Mouse (Mus musculus): ENCODE measurements around the gene Ager. TPM values are rescaled to one million over a fixed set of nuclear protein-coding genes. Genes with fewer than 3 reads are reported as not detected.

The Ager gene
- 1.5 and 2.4 TPM in 2 replicates for total RNA-seq (2017)

DNA sequence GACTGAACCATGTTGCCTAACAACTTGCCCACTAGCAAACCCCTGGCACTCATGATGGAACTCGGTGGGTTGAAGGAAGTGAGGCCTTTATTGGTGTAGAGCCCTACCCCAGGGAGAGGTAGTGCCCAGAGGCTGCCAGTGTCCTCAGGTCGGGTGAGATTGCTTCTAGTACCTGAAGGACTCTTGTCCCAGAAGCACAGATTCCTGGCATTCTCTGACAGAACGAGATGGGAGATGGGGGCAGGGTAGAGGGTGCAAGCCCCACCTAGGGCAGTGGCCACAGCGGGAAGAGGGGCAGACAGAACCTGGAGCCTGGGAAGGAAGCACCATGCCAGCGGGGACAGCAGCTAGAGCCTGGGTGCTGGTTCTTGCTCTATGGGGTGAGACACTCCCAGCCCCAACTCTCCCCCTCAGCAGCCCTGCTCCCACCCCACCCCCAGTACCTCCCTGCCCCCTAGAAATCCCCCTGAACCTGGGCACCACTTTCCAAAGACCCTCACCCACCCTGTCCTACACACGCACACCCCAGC lies at the start of gene Ager:
Gene Ager (plus strand): TSS at position 297 of the 530 bp plus-strand sequence.
- ATAC-seq (replicated peaks in 1 of 2; ENCODE audit: insufficient read depth in 1 of 2, low FRiP score in 2 of 2, low TSS enrichment in 1 of 2, low read depth in 1 of 2, poor library complexity in 2 of 2, severe bottlenecking in 2 of 2): no peak

DNA sequence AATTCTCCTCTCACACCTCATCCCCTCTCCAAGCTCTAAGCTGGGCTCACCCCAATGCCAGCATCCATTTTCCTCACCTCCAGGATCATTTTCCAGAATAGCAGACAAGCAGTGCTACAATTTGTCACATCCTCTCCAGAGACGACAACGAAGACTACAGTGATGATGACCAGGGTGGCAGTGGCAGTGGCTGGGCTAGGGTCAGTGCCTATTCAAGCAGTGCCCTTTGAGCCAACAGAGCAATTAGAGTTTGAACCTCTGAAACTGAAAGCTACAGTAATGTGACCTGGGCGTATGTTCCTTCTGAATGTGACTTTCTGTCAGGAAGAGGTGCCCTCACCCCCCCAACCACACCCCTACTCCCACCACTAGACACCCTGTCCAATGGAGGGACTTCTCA lies 48.5 kb upstream of the Ager start:
- no peak for ATAC-seq (replicated peaks in 1 of 2; ENCODE audit: insufficient read depth in 1 of 2, low FRiP score in 2 of 2, low TSS enrichment in 1 of 2, low read depth in 1 of 2, poor library complexity in 2 of 2, severe bottlenecking in 2 of 2)

DNA sequence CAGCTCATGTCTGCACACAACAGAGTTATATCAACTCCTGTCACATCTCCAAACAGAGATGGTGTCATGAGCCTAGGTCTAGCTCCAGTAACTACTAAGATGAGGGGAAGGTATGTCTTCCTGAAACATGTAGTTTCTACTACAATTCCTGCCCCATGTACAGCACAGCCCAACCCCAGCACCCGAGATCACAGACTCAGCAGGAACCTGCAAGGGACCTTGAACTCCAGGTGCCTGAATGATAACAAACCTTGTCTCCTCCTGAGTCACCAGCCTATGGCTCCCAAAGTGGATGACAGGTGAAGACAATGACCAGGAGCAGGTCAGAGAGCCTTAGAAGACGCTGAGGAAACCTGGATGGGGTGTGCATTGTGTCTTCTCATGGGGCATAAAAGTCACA lies 47.8 kb upstream of the Ager start:
- ATAC-seq (replicated peaks in 1 of 2; ENCODE audit: insufficient read depth in 1 of 2, low FRiP score in 2 of 2, low TSS enrichment in 1 of 2, low read depth in 1 of 2, poor library complexity in 2 of 2, severe bottlenecking in 2 of 2): no peak

DNA sequence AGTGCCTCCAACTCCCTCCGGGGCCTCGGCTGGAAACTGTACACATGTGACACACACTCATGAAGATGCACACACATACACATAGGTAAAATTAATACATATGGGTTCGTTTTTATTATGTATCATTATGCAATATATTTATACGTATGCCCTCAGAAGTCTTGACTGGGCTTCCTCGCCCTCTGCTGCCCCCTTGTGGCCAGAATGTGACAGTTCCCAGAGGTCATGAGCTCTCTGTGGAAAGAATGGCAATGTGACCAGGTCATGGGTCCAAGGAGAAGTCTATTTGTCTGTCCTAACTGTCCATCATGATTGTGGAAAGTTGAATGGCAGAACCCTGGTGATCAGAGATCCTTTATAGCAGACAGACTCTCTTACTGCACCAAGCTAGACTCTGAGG lies 42.2 kb upstream of the Ager start:
- peak; percentile 51 to 79; a peak in 3 of 4 replicates for ATAC-seq (replicated peaks in 1 of 2; ENCODE audit: insufficient read depth in 1 of 2, low FRiP score in 2 of 2, low TSS enrichment in 1 of 2, low read depth in 1 of 2, poor library complexity in 2 of 2, severe bottlenecking in 2 of 2)

DNA sequence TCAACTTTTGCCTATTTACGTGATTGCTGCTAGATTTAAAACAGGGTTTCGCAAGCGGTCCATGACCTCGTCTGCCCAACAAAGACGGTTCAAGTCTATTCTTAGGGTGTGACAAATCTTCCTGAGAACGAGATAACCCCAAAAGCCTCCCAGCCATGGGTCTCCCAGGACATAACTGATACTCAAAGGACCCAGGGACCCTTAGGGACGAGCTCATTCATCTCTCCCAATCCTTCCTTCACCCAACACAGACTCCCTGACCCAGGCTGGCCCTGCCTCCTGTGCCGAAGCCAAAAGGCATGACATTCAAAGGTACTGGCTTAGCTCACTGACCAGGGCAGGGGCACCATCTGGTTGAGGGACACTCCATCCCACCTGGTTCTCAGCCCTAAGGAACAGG lies 41.3 kb upstream of the Ager start:
- no peak for ATAC-seq (replicated peaks in 1 of 2; ENCODE audit: insufficient read depth in 1 of 2, low FRiP score in 2 of 2, low TSS enrichment in 1 of 2, low read depth in 1 of 2, poor library complexity in 2 of 2, severe bottlenecking in 2 of 2)

DNA sequence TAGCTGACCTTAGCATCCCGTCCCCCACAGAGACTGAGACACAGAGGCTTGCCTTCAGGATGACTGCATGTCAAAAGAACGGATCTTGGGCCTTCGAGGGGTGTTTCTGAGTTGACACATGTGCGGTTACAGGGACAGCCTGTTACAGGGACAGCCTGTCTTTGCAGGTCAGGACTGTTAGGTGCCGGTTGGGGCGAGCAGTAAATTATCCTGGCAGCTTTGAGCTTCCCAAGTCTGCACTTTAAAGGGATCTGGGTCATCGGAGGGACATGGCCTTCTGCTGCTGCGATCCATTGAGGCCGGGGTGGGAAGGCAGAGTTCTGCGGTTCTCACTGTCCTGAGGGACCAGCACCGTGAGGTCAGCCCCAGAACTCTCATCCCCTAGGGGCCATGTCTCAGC lies 40.3 kb upstream of the Ager start:
- ATAC-seq (replicated peaks in 1 of 2; ENCODE audit: insufficient read depth in 1 of 2, low FRiP score in 2 of 2, low TSS enrichment in 1 of 2, low read depth in 1 of 2, poor library complexity in 2 of 2, severe bottlenecking in 2 of 2): no peak

DNA sequence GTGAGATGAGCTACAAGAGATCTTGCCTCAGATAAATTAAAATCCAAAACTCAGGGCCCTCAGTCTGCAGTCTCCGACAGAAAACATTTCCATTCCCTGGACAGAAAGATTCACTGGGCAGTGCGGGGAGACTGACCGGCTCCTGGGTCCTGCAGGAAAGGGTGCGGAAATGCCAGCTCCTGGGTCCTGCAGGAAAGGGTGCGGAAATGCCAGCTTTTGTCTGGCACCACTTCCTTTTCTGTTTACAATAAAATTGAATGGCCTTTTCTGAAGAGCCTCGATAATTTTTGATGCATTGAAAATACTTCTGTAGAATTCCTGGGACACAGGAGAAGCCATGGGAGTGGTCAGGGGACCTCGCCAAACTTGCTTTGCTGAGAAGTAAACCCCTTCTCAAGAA lies 38.5 kb upstream of the Ager start:
- ATAC-seq (replicated peaks in 1 of 2; ENCODE audit: insufficient read depth in 1 of 2, low FRiP score in 2 of 2, low TSS enrichment in 1 of 2, low read depth in 1 of 2, poor library complexity in 2 of 2, severe bottlenecking in 2 of 2): no peak

DNA sequence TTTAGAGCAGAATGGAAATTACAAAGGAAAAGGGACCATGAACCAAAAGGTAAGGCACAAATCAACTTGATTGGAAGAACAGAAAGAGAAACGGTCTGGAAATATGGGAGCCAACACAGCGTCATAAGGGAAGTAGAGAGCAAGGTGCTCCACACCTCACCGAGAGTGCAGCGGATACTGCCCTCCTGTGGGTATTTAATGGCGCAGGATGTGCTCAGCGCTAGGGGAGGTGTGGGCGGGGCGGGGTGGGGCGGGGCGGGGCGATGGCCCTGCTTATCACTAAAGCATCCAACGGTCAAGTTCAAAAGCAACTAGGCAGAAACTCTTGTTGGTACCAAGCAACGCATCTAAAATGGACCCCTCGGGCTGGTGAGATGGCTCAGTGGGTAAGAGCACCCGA lies 37.8 kb upstream of the Ager start:
- ATAC-seq (replicated peaks in 1 of 2; ENCODE audit: insufficient read depth in 1 of 2, low FRiP score in 2 of 2, low TSS enrichment in 1 of 2, low read depth in 1 of 2, poor library complexity in 2 of 2, severe bottlenecking in 2 of 2): no peak; a peak in 1 of 4 replicates

DNA sequence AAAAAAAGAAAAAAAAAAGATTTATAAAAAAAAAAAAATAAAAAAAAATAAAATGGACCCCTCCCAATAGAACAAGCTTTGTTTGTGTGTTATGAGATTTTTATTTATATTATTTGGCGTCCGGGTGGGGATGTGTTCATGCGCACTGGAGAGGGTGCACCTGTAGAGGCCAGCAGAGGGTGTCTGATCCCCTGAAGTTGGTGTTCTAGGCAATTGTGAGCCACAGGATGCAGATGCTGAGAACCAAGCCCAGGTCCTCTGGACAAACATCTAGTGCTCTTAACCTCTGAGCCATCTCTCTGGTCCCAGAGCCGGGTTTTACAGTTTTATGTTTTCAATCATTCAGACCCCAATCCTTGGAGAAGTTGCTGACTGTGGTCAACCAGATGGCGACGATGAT lies 37.2 kb upstream of the Ager start:
- ATAC-seq (replicated peaks in 1 of 2; ENCODE audit: insufficient read depth in 1 of 2, low FRiP score in 2 of 2, low TSS enrichment in 1 of 2, low read depth in 1 of 2, poor library complexity in 2 of 2, severe bottlenecking in 2 of 2): no peak

DNA sequence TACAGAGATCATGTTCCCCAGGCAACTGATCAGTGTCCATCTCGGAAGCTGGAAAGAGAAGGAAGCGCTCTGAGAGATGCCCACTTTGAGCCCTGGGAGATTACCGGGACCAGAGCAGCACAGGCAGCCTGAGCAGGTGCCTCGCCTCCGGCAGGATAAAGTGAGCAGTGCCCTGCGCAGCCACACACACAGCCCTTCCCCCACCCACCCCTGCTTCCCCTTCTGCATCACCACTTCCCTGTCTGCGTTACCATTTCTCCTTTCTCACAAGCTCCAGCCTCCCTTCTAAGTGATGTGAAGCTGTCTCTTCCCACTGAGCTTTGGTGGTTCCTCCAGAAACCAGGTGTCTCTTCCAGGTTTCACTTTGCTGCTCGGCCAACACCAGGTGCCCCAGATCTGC lies 36.5 kb upstream of the Ager start:
- ATAC-seq (replicated peaks in 1 of 2; ENCODE audit: insufficient read depth in 1 of 2, low FRiP score in 2 of 2, low TSS enrichment in 1 of 2, low read depth in 1 of 2, poor library complexity in 2 of 2, severe bottlenecking in 2 of 2): peak; percentile 80 to 81

DNA sequence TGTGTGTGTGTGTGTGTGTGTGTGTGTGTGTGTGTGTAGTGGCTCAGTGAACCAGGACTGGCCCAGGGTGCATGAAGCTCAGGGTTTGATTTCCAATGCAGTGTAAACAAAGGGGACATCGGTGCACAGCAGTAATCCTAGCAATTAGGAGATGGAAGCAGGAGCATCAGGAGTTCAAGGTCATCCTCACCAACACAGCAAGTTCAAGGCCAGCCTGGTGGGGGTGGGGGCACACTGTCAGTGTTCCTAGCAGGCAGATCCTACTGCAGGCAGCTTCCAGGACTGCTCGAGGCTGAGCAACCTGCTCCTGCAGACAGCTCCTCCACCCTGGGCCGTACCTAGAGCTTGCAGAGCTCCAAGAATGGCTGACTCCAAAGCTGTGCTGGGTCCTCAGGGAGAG lies 35.1 kb upstream of the Ager start:
- ATAC-seq (replicated peaks in 1 of 2; ENCODE audit: insufficient read depth in 1 of 2, low FRiP score in 2 of 2, low TSS enrichment in 1 of 2, low read depth in 1 of 2, poor library complexity in 2 of 2, severe bottlenecking in 2 of 2): no peak

DNA sequence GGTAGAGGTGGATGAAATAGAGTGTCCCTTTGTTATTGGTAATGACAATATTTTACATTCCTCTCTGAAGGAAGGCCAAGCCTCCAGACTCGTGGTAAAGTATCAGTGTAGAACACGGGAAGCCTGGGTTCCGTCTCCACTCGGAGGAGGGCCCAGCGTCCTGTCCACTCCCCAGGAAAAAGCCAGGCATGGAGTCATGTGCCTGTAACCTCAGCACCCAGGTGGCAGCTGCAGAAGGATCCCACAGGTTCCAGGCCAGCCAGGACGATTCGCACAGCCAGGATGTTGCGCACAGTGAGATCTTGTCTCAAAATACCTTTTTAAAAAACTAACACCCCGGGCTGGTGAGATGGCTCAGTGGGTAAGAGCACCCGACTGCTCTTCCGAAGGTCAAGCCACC lies 34.3 kb upstream of the Ager start:
- no peak for ATAC-seq (replicated peaks in 1 of 2; ENCODE audit: insufficient read depth in 1 of 2, low FRiP score in 2 of 2, low TSS enrichment in 1 of 2, low read depth in 1 of 2, poor library complexity in 2 of 2, severe bottlenecking in 2 of 2)

DNA sequence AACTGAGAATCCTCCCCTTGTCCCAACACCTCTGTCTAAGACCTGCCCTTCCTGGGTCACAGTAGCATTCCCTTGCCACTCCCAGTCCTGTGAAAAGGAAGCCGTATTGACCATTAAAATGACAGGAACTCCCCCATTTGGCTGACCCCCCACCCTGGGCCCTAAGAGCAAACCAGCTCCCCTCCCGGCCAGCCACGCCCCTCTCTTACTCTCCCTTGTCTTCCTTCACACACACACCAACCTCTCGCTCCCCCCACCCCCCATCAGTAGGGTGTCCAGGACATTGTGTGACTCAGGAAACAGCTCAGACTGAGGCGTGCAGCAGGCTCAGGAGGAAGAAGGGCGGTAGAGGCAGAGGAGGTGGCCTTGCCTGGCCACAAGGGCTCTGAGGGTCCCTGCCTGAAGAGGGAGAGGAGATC lies 33.6 kb upstream of the Ager start, which contains the start of gene Notch4:
Gene Notch4 (plus strand): TSS at position 266 of the 419 bp plus-strand sequence.
- ATAC-seq (replicated peaks in 1 of 2; ENCODE audit: insufficient read depth in 1 of 2, low FRiP score in 2 of 2, low TSS enrichment in 1 of 2, low read depth in 1 of 2, poor library complexity in 2 of 2, severe bottlenecking in 2 of 2): no peak

DNA sequence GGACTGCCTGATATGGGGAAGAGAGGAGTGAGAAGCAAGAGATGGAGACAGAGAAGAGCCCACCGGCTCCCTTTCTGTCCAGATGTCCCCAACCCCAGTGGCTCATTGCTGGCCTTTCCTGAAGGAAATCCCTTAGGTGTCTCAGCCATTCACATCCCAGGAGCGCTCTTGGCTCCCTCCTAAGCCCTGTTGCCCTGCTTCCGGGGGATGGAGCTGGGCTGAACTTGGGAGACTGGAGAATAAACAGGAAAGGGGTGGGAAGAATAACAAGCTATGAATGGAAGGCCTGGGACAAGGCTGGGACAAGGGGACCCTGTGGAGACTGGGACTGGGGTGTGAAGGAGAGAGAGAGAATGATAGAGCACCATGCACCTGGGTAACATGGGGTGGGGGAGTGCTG lies 32.9 kb upstream of the Ager start:
- ATAC-seq (replicated peaks in 1 of 2; ENCODE audit: insufficient read depth in 1 of 2, low FRiP score in 2 of 2, low TSS enrichment in 1 of 2, low read depth in 1 of 2, poor library complexity in 2 of 2, severe bottlenecking in 2 of 2): no peak

DNA sequence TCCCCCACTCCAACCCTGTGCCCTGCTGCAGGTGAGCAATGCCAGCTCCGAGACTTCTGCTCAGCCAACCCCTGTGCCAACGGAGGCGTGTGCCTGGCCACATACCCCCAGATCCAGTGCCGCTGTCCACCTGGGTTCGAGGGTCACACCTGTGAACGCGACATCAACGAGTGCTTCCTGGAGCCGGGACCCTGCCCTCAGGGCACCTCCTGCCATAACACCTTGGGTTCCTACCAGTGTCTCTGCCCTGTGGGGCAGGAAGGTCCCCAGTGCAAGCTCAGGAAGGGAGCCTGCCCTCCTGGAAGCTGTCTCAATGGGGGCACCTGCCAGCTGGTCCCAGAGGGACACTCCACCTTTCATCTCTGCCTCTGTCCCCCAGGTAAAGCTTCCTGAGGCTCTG lies 30.4 kb upstream of the Ager start:
- no peak for ATAC-seq (replicated peaks in 1 of 2; ENCODE audit: insufficient read depth in 1 of 2, low FRiP score in 2 of 2, low TSS enrichment in 1 of 2, low read depth in 1 of 2, poor library complexity in 2 of 2, severe bottlenecking in 2 of 2)

DNA sequence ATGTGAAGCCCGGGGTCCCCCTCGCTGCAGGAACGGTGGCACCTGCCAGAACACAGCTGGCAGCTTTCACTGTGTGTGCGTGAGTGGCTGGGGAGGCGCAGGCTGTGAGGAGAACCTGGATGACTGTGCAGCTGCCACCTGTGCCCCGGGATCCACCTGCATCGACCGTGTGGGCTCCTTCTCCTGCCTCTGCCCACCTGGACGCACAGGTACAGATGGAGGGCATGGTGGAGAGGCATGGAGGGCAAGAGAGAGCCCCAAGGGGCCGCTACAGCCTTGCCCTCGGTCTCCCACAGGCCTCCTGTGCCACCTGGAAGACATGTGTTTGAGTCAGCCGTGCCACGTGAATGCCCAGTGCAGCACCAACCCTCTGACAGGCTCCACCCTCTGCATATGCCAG lies 29.2 kb upstream of the Ager start:
- ATAC-seq (replicated peaks in 1 of 2; ENCODE audit: insufficient read depth in 1 of 2, low FRiP score in 2 of 2, low TSS enrichment in 1 of 2, low read depth in 1 of 2, poor library complexity in 2 of 2, severe bottlenecking in 2 of 2): no peak

DNA sequence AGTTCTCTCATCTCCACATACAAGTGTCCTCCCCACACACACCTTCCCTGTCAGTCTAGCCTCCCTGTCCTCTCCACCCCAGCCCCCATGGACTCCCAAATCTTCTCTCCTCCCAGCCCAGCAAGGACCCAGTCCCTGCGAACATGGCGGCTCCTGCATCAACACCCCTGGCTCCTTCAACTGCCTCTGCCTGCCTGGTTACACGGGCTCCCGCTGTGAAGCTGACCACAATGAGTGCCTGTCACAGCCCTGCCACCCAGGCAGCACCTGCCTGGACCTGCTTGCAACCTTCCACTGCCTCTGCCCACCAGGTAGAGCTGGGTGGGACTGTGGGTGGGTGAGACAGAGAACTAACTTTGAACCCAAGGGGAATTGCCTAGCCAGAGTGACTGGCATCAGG lies 27.7 kb upstream of the Ager start:
- ATAC-seq (replicated peaks in 1 of 2; ENCODE audit: insufficient read depth in 1 of 2, low FRiP score in 2 of 2, low TSS enrichment in 1 of 2, low read depth in 1 of 2, poor library complexity in 2 of 2, severe bottlenecking in 2 of 2): no peak

DNA sequence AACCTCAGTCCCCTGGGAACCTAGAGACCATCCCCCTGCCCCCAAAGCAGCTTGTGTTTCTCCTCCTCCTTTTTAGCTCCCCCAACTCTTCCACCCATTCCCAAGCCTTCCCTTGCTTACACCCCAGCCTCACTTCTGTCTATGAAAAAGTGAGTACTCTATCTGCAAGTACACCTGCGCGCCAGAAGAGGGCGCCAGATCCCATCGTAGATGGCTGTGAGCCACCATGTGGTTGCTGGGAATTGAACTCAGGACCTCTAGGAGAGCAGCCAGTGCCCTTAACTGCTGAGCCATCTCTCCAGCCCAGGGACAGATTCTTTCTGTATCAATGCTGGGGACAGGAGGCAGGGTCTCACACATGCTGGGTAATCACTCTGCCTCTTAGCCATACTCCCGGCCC lies 25.8 kb upstream of the Ager start:
- ATAC-seq (replicated peaks in 1 of 2; ENCODE audit: insufficient read depth in 1 of 2, low FRiP score in 2 of 2, low TSS enrichment in 1 of 2, low read depth in 1 of 2, poor library complexity in 2 of 2, severe bottlenecking in 2 of 2): no peak

DNA sequence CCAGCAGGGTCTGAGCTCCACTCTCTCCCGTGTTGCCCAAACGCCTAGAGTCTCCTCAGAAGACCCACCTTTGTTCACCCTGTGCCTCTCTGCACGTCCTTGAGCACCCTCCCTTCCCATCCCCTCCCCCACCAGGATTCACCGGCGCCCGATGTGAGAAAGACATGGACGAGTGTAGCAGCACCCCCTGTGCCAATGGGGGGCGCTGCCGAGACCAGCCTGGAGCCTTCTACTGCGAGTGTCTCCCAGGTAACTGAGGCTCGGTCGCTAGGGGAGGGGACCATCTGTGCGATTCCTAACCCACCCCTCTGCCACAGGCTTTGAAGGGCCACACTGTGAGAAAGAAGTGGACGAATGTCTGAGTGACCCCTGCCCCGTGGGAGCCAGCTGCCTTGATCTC lies 25.3 kb upstream of the Ager start:
- ATAC-seq (replicated peaks in 1 of 2; ENCODE audit: insufficient read depth in 1 of 2, low FRiP score in 2 of 2, low TSS enrichment in 1 of 2, low read depth in 1 of 2, poor library complexity in 2 of 2, severe bottlenecking in 2 of 2): no peak

DNA sequence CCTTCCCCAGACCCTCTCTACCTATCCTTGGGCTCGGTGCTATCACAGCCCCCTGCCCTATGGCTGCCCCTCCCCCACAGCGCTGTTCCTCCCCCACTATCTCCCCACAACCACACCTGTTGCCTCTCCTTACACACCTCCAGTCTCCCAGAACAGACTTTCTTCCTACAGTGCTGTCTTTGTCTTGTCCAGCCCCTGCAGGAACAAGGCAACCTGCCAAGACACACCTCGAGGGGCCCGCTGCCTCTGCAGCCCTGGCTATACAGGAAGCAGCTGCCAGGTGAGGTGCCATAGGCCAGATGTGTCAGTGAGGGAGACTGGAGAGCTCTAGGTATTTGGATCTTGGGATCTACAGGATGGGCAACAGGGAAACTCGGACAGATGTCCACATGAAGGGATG lies 21.1 kb upstream of the Ager start:
- ATAC-seq (replicated peaks in 1 of 2; ENCODE audit: insufficient read depth in 1 of 2, low FRiP score in 2 of 2, low TSS enrichment in 1 of 2, low read depth in 1 of 2, poor library complexity in 2 of 2, severe bottlenecking in 2 of 2): no peak
